In the genomic region with DNA sequence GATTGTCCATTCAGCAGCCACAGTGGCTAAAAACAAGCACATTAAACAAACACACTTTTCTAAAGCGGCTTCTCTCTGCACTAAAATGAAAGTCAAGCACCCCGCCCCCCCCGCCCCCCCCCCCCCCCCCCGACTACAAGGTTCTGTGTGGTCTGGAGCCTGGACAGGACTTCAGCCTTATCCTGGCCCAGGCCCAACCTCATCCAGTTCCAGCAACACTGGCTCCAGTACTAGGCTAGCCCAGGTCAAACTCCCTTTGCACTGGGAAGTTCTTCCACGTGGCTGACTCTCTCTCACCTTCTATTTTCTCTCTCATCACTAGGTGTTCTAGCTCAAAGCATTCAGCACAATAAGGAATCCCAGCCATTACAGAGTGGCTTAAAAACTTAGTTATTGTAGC, we compare ENCODE assay signal across 25 mouse cellular contexts. TPM values are rescaled to one million over a fixed set of nuclear protein-coding genes. Genes with fewer than 3 reads are reported as not detected.
DNase-seq lines count a peak whose midpoint lies in the region; ATAC-seq and TF ChIP-seq lines count a peak whose summit lies in the region.
"Had no signal": no experiment of that assay in that cellular context is flagged by ENCODE, and none has a peak within 500 bp of the region (broad histone marks: within the 10 kb centered on the region; RNA-seq: fewer than 3 reads in every experiment).

No protein-coding gene starts in this region.

- no peak for ATAC-seq in liver, embryonic 12.5 days
- ATAC-seq in neural tube, embryonic 15.5 days (ENCODE audit: low FRiP score), result no peak
- ATAC-seq in forebrain, embryonic 14.5 days, result peak; percentile 19
- ATAC-seq: intestine, postnatal 0 days had no signal

- no peaks in the 10 kb centered on the region for H3K36me3 ChIP-seq in liver, adult 2 months (ENCODE audit: control insufficient read depth, insufficient read depth, low read length)
- no peaks in the 10 kb centered on the region for H3K36me3 ChIP-seq in liver, embryonic 12.5 days
- no peaks in the 10 kb centered on the region for H3K36me3 ChIP-seq in neural tube, embryonic 15.5 days
- H3K36me3 ChIP-seq in forebrain, embryonic 14.5 days (ENCODE audit: control insufficient read depth, insufficient read depth, low read length), result no peaks in the 10 kb centered on the region
- H3K36me3 ChIP-seq: embryonic facial prominence, embryonic 13.5 days; heart, embryonic 15.5 days; liver, embryonic 15.5 days had no signal

- H3K4me2 ChIP-seq in liver, embryonic 12.5 days, result no peak overlapping the region
- no peak overlapping the region for H3K4me2 ChIP-seq in neural tube, embryonic 15.5 days
- H3K4me2 ChIP-seq in forebrain, embryonic 14.5 days (ENCODE audit: low read length), result no peak overlapping the region
- H3K4me2 ChIP-seq: embryonic facial prominence, embryonic 13.5 days; heart, embryonic 15.5 days; liver, embryonic 15.5 days; midbrain, embryonic 11.5 days had no signal

- peak; percentile 37 for DNase-seq in liver, adult 2 months (ENCODE audit: extremely low read depth, low read depth, low spot score)
- DNase-seq in neural tube, embryonic 10.5 days (ENCODE audit: extremely low spot score, low spot score), result no peak
- DNase-seq in forebrain, embryonic 14.5 days (ENCODE audit: low spot score), result peak; percentile 42
- no peak for DNase-seq in urinary bladder, postnatal 14 days (ENCODE audit: low spot score)
- no peak for DNase-seq in spleen, adult 12 weeks (ENCODE audit: low spot score)
- DNase-seq: adrenal gland, postnatal 10 days; B cell, adult 2 months; cerebellum, adult 2 months; cerebellum, postnatal 25 days; embryo, embryonic 11 days; gastrocnemius, adult 2 months; heart, postnatal 36 days; kidney, postnatal 25 days; thymus, adult 2 months; thymus, postnatal 4 days had no signal

- 25% methylated on average over 5 of the region's 5 CpGs for WGBS in liver, adult 2 months
- 64% methylated on average over 2 of the region's 5 CpGs for WGBS in liver, embryonic 12.5 days (ENCODE audit: insufficient replicate concordance)
- WGBS in neural tube, embryonic 15.5 days, result 66% methylated on average over 5 of the region's 5 CpGs
- 28% methylated on average over 5 of the region's 5 CpGs for WGBS in forebrain, embryonic 14.5 days

- no peaks in the 10 kb centered on the region for H3K27me3 ChIP-seq in liver, adult 2 months (ENCODE audit: control insufficient read depth, insufficient read depth, low read length)
- H3K27me3 ChIP-seq in liver, embryonic 12.5 days (replicated peaks), result no peaks in the 10 kb centered on the region
- no peaks in the 10 kb centered on the region for H3K27me3 ChIP-seq in neural tube, embryonic 15.5 days (replicated peaks)
- no peaks in the 10 kb centered on the region for H3K27me3 ChIP-seq in forebrain, embryonic 14.5 days (replicated peaks; ENCODE audit: control insufficient read depth, insufficient read depth, low read length)
- H3K27me3 ChIP-seq: embryonic facial prominence, embryonic 13.5 days; heart, embryonic 15.5 days; liver, embryonic 15.5 days had no signal

- no peaks in the 10 kb centered on the region for H3K79me2 ChIP-seq in liver, adult 2 months (ENCODE audit: control insufficient read depth, insufficient read depth, low read length)

- no peak overlapping the region for H3K4me3 ChIP-seq in liver, adult 2 months (ENCODE audit: insufficient read depth, low read depth, low read length)
- H3K4me3 ChIP-seq in liver, embryonic 12.5 days, result no peak overlapping the region
- no peak overlapping the region for H3K4me3 ChIP-seq in neural tube, embryonic 15.5 days (replicated peaks)
- no peak overlapping the region for H3K4me3 ChIP-seq in forebrain, embryonic 14.5 days (ENCODE audit: low read depth, low read length)
- H3K4me3 ChIP-seq: embryonic facial prominence, embryonic 13.5 days; erythroblast, embryonic 14.5 days; gastrocnemius, adult 2 months; heart, embryonic 15.5 days; liver, embryonic 15.5 days had no signal

- H3K9me3 ChIP-seq in liver, embryonic 12.5 days (replicated peaks), result no peaks in the 10 kb centered on the region
- H3K9me3 ChIP-seq in neural tube, embryonic 15.5 days (replicated peaks), result no peaks in the 10 kb centered on the region
- H3K9me3 ChIP-seq in forebrain, embryonic 14.5 days (replicated peaks; ENCODE audit: control insufficient read depth, low read length), result no peaks in the 10 kb centered on the region
- H3K9me3 ChIP-seq: embryonic facial prominence, embryonic 13.5 days; heart, embryonic 15.5 days; liver, embryonic 15.5 days had no signal

- no peak for TF ChIP-seq CTCF in liver, adult 2 months (IDR thresholded peaks at IDR 0.05; ENCODE audit: low read depth, low read length)

- H3K27ac ChIP-seq in liver, adult 2 months (replicated peaks; ENCODE audit: insufficient read depth, low read depth, low read length), result no peak overlapping the region
- H3K27ac ChIP-seq in liver, embryonic 12.5 days, result no peak overlapping the region
- 0 out of 2 replicates have a peak overlapping the region, but pooled peaks have one; percentile 18 for H3K27ac ChIP-seq in neural tube, embryonic 15.5 days (replicated peaks)
- peak overlapping the region; percentile 77 for H3K27ac ChIP-seq in forebrain, embryonic 14.5 days (ENCODE audit: low read depth, low read length)
- H3K27ac ChIP-seq: embryonic facial prominence, embryonic 13.5 days; gastrocnemius, adult 2 months; heart, embryonic 15.5 days; liver, embryonic 15.5 days had no signal

- no peaks in the 10 kb centered on the region for H3K4me1 ChIP-seq in liver, adult 2 months (ENCODE audit: control insufficient read depth, insufficient read depth, low read length)
- no peaks in the 10 kb centered on the region for H3K4me1 ChIP-seq in liver, embryonic 12.5 days
- peaks cover 19% of the 10 kb centered on the region; the same call in 1 of the 2 replicates for H3K4me1 ChIP-seq in neural tube, embryonic 15.5 days
- H3K4me1 ChIP-seq in forebrain, embryonic 14.5 days (ENCODE audit: control insufficient read depth, insufficient read depth, low read length), result peaks cover 18% of the 10 kb centered on the region
- H3K4me1 ChIP-seq: embryonic facial prominence, embryonic 13.5 days; liver, embryonic 15.5 days had no signal

- TF ChIP-seq POLR2A in liver, adult 2 months (IDR thresholded peaks at IDR 0.05; ENCODE audit: extremely low read depth, insufficient read depth, low read length), result no peak

- no peak overlapping the region for H3K9ac ChIP-seq in liver, adult 2 months (ENCODE audit: low read depth, low read length)
- H3K9ac ChIP-seq in liver, embryonic 12.5 days, result no peak overlapping the region
- no peak overlapping the region for H3K9ac ChIP-seq in neural tube, embryonic 15.5 days (replicated peaks)
- no peak overlapping the region for H3K9ac ChIP-seq in forebrain, embryonic 14.5 days (ENCODE audit: low read length)
- H3K9ac ChIP-seq: embryonic facial prominence, embryonic 13.5 days; heart, embryonic 15.5 days; liver, embryonic 15.5 days had no signal

RNA-seq across cellular contexts. Expression of gene Tmem150c, which starts 17.9 kb away (rescaled TPM):
- total RNA-seq in liver, adult 2 months (2014; rRNA removed), result 0.07 TPM in 1 of 2 replicates, not detected in the other
- polyA plus RNA-seq in liver, adult 2 months (2012; rRNA removed), result 0.07 and 0.20 TPM in 2 replicates
- 1.0 and 1.5 TPM in 2 replicates for polyA plus RNA-seq in liver, embryonic 12.5 days (2016; fragmentation: Nextera tagmentation; extraction: Ambion mirVana)
- polyA plus RNA-seq in neural tube, embryonic 15.5 days (2015; fragmentation: Nextera tagmentation; extraction: Ambion mirVana), result 29.1 and 35.0 TPM in 2 replicates
- polyA plus RNA-seq in forebrain, embryonic 14.5 days (2014; fragmentation: Nextera tagmentation; extraction: Ambion mirVana), result 17.0 and 21.8 TPM in 2 replicates
- total RNA-seq: megakaryocyte progenitor cell, adult 5-6 weeks; neutrophil, adult 5-6 weeks had no signal
- polyA plus RNA-seq: erythroblast, embryonic 14.5 days had no signal

Comparison
In these comparisons a context has a peak if more than half of its experiments do, and no peak if none do; other contexts are left out.
1. DNase-seq: peak in liver, adult 2 months (single experiment) and forebrain, embryonic 14.5 days (single experiment); none in neural tube, embryonic 10.5 days (single experiment), urinary bladder, postnatal 14 days (single experiment) and spleen, adult 12 weeks (single experiment).
2. H3K27ac ChIP-seq: peak in neural tube, embryonic 15.5 days (single experiment) and forebrain, embryonic 14.5 days (single experiment); none in liver, adult 2 months (single experiment) and liver, embryonic 12.5 days (single experiment).